Mouse (Mus musculus) embryonic facial prominence, embryonic 14.5 days (tissue): ENCODE results near the gene 1700092M07Rik. TPM values are rescaled to one million over a fixed set of nuclear protein-coding genes. Genes with fewer than 3 reads are reported as not detected.

ENCODE experiments used
- ATAC-seq: fragments of 200-750 bp; cut with Nextera tagmentation; 2 replicates; pipeline ENCODE4 v1.8.0; 2017; ENCODE audit warnings: low read depth, moderate number of reproducible peaks, moderate TSS enrichment
- DNase-seq: peaks from one replicate; pipeline ENCODE4 v3.0.0-alpha.2; 2015; ENCODE audit warnings: low spot score
- H3K27ac ChIP-seq: fragments of 300-500 bp; sonication (generic); replicated peaks from 2 replicates; pipeline ENCODE4 v1.5.1; 2014; ENCODE audit warnings: low read depth, mild to moderate bottlenecking, low read length, moderate library complexity
- H3K27me3 ChIP-seq: fragments of 300-500 bp; sonication (generic); replicated peaks from 2 replicates; pipeline ENCODE4 v1.6.1; 2014; ENCODE audit warnings: low read length; ENCODE audit not compliant: control insufficient read depth, insufficient read depth
- H3K36me3 ChIP-seq: fragments of 300-500 bp; sonication (generic); 2 replicates; pipeline ENCODE4 v1.6.1; 2014; ENCODE audit warnings: low read length, mixed read lengths; ENCODE audit not compliant: control insufficient read depth, insufficient read depth
- H3K4me1 ChIP-seq: fragments of 300-500 bp; sonication (generic); 2 replicates; pipeline ENCODE4 v1.6.1; 2014; ENCODE audit warnings: antibody characterized with exemption, low read length; ENCODE audit not compliant: control insufficient read depth, insufficient read depth
- H3K4me2 ChIP-seq: fragments of 300-500 bp; sonication (generic); 2 replicates; pipeline ENCODE4 v1.6.1; 2014; ENCODE audit warnings: low read depth, mild to moderate bottlenecking, low read length, moderate library complexity, mixed read lengths
- H3K4me3 ChIP-seq: fragments of 300-500 bp; sonication (generic); 2 replicates; pipeline ENCODE4 v1.5.1; 2014; ENCODE audit warnings: low read depth, mild to moderate bottlenecking, low read length
- H3K9ac ChIP-seq: fragments of 300-500 bp; sonication (generic); 2 replicates; pipeline ENCODE4 v1.6.1; 2014; ENCODE audit warnings: low read depth, mild to moderate bottlenecking, low read length, moderate library complexity, mixed read lengths
- H3K9me3 ChIP-seq: fragments of 300-500 bp; sonication (generic); 2 replicates; pipeline ENCODE4 v1.6.1; 2016; ENCODE audit warnings: low read length; ENCODE audit not compliant: control insufficient read depth
- WGBS: fragments of 180-500 bp; shearing (Covaris S2); extraction: QIAGEN DNeasy Blood & Tissue Kit; methylation state at CpG from one replicate; pipeline ENCODE4 v1.1.7; 2014; 5-methylcytosine and 5-hydroxymethylcytosine counted together
- polyA plus RNA-seq: library from polyadenylated mRNA; unstranded; fragments of >200 nt; fragmentation: Nextera tagmentation; extraction: Ambion mirVana; gene quantifications from 2 replicates; pipeline ENCODE4 v1.2.1, GENCODE M21; 2014

The 1700092M07Rik gene
- polyA plus RNA-seq, 1 experiment from 2014 or later: 0.85 TPM

DNA sequence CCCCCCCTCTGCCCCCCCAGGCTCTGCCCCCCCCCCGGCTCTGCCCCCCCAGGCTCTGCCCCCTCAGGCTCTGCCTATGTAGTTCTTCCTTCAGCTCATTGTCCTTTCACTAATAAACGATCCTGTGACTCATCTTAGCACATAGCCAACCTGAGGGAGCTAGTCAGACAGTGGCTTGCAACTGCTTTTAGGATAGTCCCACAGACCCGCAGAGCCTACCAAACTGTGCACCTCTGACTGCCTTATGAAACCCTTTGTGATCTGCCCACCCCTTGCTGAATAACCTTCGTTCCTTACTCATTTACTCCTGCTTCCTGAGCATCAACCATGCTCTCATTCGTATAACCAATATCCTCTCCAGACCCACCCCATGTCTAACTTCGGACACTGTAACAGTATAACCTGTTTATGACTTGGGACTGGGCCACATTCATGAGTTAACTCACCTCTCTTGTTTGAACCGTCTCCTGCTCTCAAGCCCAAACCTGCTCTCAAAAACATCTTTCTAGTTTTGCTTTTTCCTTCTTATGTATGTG, 34.3 kb upstream of the 1700092M07Rik start:
- H3K4me3 ChIP-seq: no peak overlapping the region
- 76% methylated on average over 7 of the region's 7 CpGs for WGBS
- no peak for DNase-seq
- H3K9me3 ChIP-seq: no peaks in the 10 kb centered on the region
- peaks cover 49% of the 10 kb centered on the region for H3K36me3 ChIP-seq
- no peak for ATAC-seq
- no peak overlapping the region for H3K9ac ChIP-seq
- no peaks in the 10 kb centered on the region for H3K27me3 ChIP-seq
- no peak overlapping the region for H3K4me2 ChIP-seq
- no peak overlapping the region for H3K27ac ChIP-seq
- H3K4me1 ChIP-seq: peaks cover 7% of the 10 kb centered on the region; the same call in 1 of the 2 replicates

DNA sequence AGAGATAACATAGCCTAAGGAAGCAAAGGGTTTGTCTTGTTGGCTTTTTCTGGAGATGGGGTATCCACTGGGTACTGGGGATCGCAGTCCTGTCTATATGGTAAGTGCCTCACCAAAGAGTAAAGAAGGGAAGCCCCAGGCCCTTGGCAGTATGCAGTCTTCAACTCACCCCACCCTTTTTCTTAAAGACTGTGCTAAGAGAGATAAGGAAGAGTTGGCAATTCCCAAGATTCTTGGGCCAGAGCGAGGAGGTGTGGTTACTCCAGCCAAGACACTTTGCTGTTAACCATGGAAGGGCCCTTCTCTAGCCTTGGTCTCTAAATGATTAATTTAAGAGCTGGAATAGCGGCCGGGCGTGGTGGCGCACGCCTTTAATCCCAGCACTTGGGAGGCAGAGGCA, 33.6 kb upstream of the 1700092M07Rik start:
- Histone ChIP-seq H3K9ac (no peak overlapping the region), H3K4me2 (no peak overlapping the region), H3K4me1 (peaks cover 13% of the 10 kb centered on the region), H3K36me3 (peaks cover 56% of the 10 kb centered on the region), H3K9me3 (no peaks in the 10 kb centered on the region), H3K27ac (no peak overlapping the region), H3K4me3 (no peak overlapping the region), H3K27me3 (no peaks in the 10 kb centered on the region)
- 94% methylated on average over 7 of the region's 7 CpGs for WGBS
- no peak for DNase-seq
- no peak for ATAC-seq

- peaks cover 61% of the 10 kb centered on the region for H3K36me3 ChIP-seq
- WGBS: 92% methylated on average over 8 of the region's 8 CpGs
- no peak overlapping the region for H3K4me2 ChIP-seq
- no peaks in the 10 kb centered on the region for H3K9me3 ChIP-seq
- ATAC-seq (no peak), DNase-seq (no peak)
- H3K9ac ChIP-seq: no peak overlapping the region
- H3K4me1 ChIP-seq: peaks cover 15% of the 10 kb centered on the region
- no peaks in the 10 kb centered on the region for H3K27me3 ChIP-seq
- H3K4me3 ChIP-seq: no peak overlapping the region
- no peak overlapping the region for H3K27ac ChIP-seq
Observed at GRCm38 (mm10) chr19:8708954-8709353, 31.6 kb upstream of the 1700092M07Rik start.

- peaks cover 61% of the 10 kb centered on the region for H3K36me3 ChIP-seq
- peak; percentile 28 for ATAC-seq
Observed at GRCm38 (mm10) chr19:8710057-8710456, 30.5 kb upstream of the 1700092M07Rik start.

DNA sequence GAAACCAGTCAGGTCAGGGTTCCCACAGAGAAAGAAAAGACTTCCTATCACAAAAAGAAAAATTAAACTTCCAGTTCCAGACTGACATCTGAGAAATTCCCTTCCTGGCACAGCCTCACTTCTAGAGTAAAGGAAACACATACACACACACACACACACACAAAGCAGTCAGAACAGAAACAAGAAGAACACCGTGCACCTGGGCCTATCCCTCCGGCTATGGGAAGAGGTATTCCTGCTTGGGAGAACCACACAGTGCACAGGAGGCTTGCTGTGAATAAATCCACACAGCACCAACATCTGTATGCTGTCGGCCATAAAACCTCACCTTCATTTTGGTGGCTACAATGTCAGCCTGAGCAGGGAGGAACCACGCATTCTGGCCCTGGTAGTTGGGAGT, 29.0 kb upstream of the 1700092M07Rik start:
- H3K27me3 ChIP-seq: no peaks in the 10 kb centered on the region
- peak overlapping the region; percentile 93 for H3K9ac ChIP-seq
- H3K4me2 ChIP-seq: peak overlapping the region; percentile 73
- H3K4me3 ChIP-seq: peak overlapping the region; percentile 89
- H3K9me3 ChIP-seq: no peaks in the 10 kb centered on the region
- ATAC-seq (no peak), DNase-seq (peak; percentile 62)
- H3K36me3 ChIP-seq: peaks cover 58% of the 10 kb centered on the region
- peaks cover 19% of the 10 kb centered on the region for H3K4me1 ChIP-seq
- 61% methylated on average over 4 of the region's 4 CpGs for whole genome bisulfite sequencing
- H3K27ac ChIP-seq: peak overlapping the region; percentile 94

More at GRCm38 (mm10) chr19:8710057-8710456, 30.5 kb upstream of the 1700092M07Rik start:
- Histone ChIP-seq H3K27me3 (no peaks in the 10 kb centered on the region), H3K27ac (peak overlapping the region; percentile 45), H3K4me2 (0 out of 2 replicates have a peak overlapping the region, but pooled peaks have one; percentile 73), H3K9me3 (no peaks in the 10 kb centered on the region), H3K4me3 (no peak overlapping the region), H3K9ac (no peak overlapping the region), H3K4me1 (peaks cover 19% of the 10 kb centered on the region)
- peak; percentile 93 for DNase-seq
- 78% methylated on average over 2 of the region's 2 CpGs for WGBS

GRCm38 (mm10) chr19:8711949-8712869, 28.3 kb upstream of the 1700092M07Rik start:
- peaks cover 51% of the 10 kb centered on the region for H3K36me3 ChIP-seq
- 48% methylated on average over 10 of the region's 10 CpGs for WGBS
- no peak for ATAC-seq

DNA sequence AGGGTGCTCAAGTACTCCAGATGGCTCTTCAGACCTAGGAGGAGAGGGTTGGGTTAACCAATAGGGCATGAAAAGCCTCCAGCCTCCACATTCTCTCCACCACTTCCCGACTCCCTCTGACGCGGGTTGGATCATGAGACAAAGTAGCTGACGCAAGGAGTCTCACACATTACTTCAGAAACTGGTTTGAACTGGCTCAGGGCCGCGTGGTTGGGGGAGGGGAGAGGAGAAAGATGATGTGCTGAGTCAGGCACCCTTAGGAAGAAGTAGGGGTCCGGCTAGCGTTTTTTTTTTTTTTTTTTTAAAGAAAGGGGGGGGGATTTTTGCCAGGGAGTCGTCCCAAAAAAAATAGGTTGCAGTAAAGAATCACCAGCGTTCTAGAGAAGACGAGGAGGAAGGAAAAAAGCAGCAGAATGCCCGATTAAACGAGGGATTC, 27.6 kb upstream of the 1700092M07Rik start:
- Histone ChIP-seq H3K36me3 (peaks cover 44% of the 10 kb centered on the region), H3K4me1 (peaks cover 19% of the 10 kb centered on the region), H3K27ac (peak overlapping the region; percentile 94), H3K9ac (peak overlapping the region; percentile 93), H3K4me3 (peak overlapping the region; percentile 89), H3K9me3 (no peaks in the 10 kb centered on the region), H3K27me3 (no peaks in the 10 kb centered on the region), H3K4me2 (peak overlapping the region; percentile 73)
- DNase-seq (peak; percentile 91), ATAC-seq (peak; percentile 58)
- 0% methylated on average over 13 of the region's 13 CpGs for WGBS

More at GRCm38 (mm10) chr19:8711949-8712869, 28.3 kb upstream of the 1700092M07Rik start:
- H3K9me3 ChIP-seq: no peaks in the 10 kb centered on the region
- peaks cover 19% of the 10 kb centered on the region for H3K4me1 ChIP-seq
- peak overlapping the region; percentile 94 for H3K27ac ChIP-seq
- H3K27me3 ChIP-seq: no peaks in the 10 kb centered on the region
- H3K4me2 ChIP-seq: peak overlapping the region; percentile 73
- peak; percentile 31 for DNase-seq
- peak overlapping the region; percentile 89 for H3K4me3 ChIP-seq
- H3K9ac ChIP-seq: peak overlapping the region; percentile 93

DNA sequence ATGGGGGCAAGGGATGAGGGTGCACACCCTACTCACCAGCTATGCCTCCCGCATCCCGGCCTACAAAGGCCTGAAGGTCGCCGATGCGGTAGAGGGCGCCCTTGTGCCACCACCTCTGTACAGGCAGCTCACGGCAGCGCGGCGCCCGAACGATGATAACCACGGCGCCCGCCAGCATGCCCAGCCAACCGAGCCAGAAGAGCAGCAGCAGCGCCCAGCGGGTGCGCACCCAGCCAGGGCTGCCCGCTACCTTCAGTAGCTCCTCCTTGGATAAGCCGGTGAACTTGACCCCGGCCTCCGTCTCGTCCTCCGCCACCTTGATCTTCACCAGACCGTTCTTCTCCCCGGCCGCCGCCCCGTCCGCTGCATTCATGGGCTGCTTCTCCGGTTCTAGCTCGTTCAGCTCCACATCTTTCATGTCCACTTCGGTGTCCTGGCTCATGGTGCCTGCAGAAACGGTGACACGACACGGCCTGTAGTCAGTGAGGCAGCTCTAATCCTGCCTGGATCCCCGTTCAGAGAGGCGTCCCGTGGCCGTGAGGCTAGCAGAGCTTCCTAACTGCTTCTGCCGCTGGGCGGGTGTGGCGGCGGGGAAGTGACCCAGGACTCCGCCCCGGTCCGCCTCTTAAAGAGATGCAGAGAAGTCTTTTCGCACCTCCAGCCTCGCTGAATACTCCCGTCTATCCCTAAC, 27.1 kb upstream of the 1700092M07Rik start:
- no peaks in the 10 kb centered on the region for H3K27me3 ChIP-seq
- H3K9me3 ChIP-seq: no peaks in the 10 kb centered on the region
- DNase-seq: peak; percentile 93
- ATAC-seq: peak; percentile 91
- H3K9ac ChIP-seq: peak overlapping the region; percentile 93
- H3K4me1 ChIP-seq: peaks cover 19% of the 10 kb centered on the region
- WGBS: under 1% methylated on average over 30 of the region's 51 CpGs
- H3K27ac ChIP-seq: peak overlapping the region; percentile 94
- H3K4me3 ChIP-seq: peak overlapping the region; percentile 89
- peak overlapping the region; percentile 73 for H3K4me2 ChIP-seq
- H3K36me3 ChIP-seq: peaks cover 39% of the 10 kb centered on the region
